Mouse (Mus musculus) midbrain, embryonic 12.5 days (tissue): ENCODE measurements around the gene Ajap1. TPM values are rescaled to one million over a fixed set of nuclear protein-coding genes. Genes with fewer than 3 reads are reported as not detected.

ENCODE experiments used
- ATAC-seq: fragments of 200-750 bp; cut with Nextera tagmentation; 2 replicates; pipeline ENCODE4 v1.8.0; 2017; ENCODE audit warnings: low read depth, moderate TSS enrichment, moderate library complexity; ENCODE audit not compliant: low FRiP score
- H3K27ac ChIP-seq: fragments of 300-500 bp; sonication (generic); replicated peaks from 2 replicates; pipeline ENCODE4 v1.5.1; 2016; ENCODE audit warnings: mild to moderate bottlenecking
- H3K27me3 ChIP-seq: fragments of 300-500 bp; sonication (generic); 2 replicates; pipeline ENCODE4 v1.6.1; 2016; ENCODE audit warnings: mild to moderate bottlenecking
- H3K36me3 ChIP-seq: fragments of 300-500 bp; sonication (generic); 2 replicates; pipeline ENCODE4 v1.6.1; 2016
- H3K4me1 ChIP-seq: fragments of 300-500 bp; sonication (generic); 2 replicates; pipeline ENCODE4 v1.6.1; 2016
- H3K4me2 ChIP-seq: fragments of 300-500 bp; sonication (generic); replicated peaks from 2 replicates; pipeline ENCODE4 v1.6.1; 2016; ENCODE audit warnings: mild to moderate bottlenecking, moderate library complexity
- H3K4me3 ChIP-seq: fragments of 300-500 bp; sonication (generic); 2 replicates; pipeline ENCODE4 v1.5.1; 2016; ENCODE audit warnings: mild to moderate bottlenecking
- H3K9ac ChIP-seq: fragments of 300-500 bp; sonication (generic); replicated peaks from 2 replicates; pipeline ENCODE4 v1.6.1; 2016; ENCODE audit warnings: mild to moderate bottlenecking, moderate library complexity
- H3K9me3 ChIP-seq: fragments of 300-500 bp; sonication (generic); 2 replicates; pipeline ENCODE4 v1.6.1; 2016; ENCODE audit warnings: mild to moderate bottlenecking
- WGBS: fragments of 180-500 bp; shearing (Covaris S2); methylation state at CpG from one replicate; pipeline ENCODE4 v1.1.7; 2016; 5-methylcytosine and 5-hydroxymethylcytosine counted together
- polyA plus RNA-seq: library from polyadenylated mRNA; unstranded; fragments of >200 nt; fragmentation: Nextera tagmentation; extraction: Ambion mirVana; gene quantifications from 2 replicates; pipeline ENCODE4 v1.2.1, GENCODE M21; 2016

Ajap1 gene
- polyA plus RNA-seq = 2.7 and 3.3 TPM in 2 replicates

- Histone ChIP-seq H3K9me3 (no peaks in the 10 kb centered on the region), H3K4me1 (peaks cover 70% of the 10 kb centered on the region), H3K4me2 (peak within 1 kb of the TSS; percentile 97), H3K27ac (peak within 1 kb of the TSS; percentile 61), H3K27me3 (peaks cover 90% of the 10 kb centered on the region), H3K4me3 (peak within 1 kb of the TSS; percentile 62), H3K9ac (peak within 1 kb of the TSS; percentile 74), H3K36me3 (no peaks in the 10 kb centered on the region)
- under 1% methylated on average over 80 of the region's 114 CpGs for WGBS
- ATAC-seq = peak; percentile 53
Observed at GRCm38 (mm10) chr4:153482459-153483338, at the start of gene Ajap1. TSS of gene Ajap1 (minus strand) at chr4:153482811.

DNA sequence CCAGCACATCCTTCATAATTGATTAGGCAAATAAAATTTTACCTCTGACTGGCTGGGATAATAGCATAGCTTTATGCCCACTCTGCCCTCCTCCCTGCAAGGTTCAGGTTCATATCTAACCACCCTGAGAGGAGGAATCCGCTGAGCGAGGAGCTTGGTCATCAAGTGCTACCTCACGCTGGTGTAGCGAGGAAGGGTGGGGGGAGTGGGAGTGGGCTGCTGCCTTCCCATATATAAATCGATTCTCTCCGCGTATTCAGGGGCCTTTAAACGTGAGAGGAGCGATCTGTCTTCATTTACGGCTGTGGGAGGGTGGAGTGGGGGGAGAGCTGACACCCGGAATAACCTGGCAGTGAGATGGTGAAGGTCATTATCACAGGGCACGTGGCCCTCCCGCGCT lies 47.9 kb upstream of the Ajap1 start:
- H3K9me3 ChIP-seq = no peaks in the 10 kb centered on the region
- ATAC-seq = no peak
- WGBS = 82% methylated on average over 14 of the region's 14 CpGs
- H3K36me3 ChIP-seq = no peaks in the 10 kb centered on the region
- H3K4me3 ChIP-seq = no peak overlapping the region
- peaks cover 13% of the 10 kb centered on the region; the same call in 1 of the 2 replicates for H3K27me3 ChIP-seq
- H3K27ac ChIP-seq = no peak overlapping the region
- no peak overlapping the region for H3K4me2 ChIP-seq
- H3K9ac ChIP-seq = no peak overlapping the region
- H3K4me1 ChIP-seq = no peaks in the 10 kb centered on the region

GRCm38 (mm10) chr4:153521601-153522000 lies 39.0 kb upstream of the Ajap1 start:
- no peak overlapping the region for H3K4me2 ChIP-seq
- H3K27ac ChIP-seq = no peak overlapping the region
- H3K27me3 ChIP-seq = peaks cover 6% of the 10 kb centered on the region
- no peak overlapping the region for H3K4me3 ChIP-seq
- no peaks in the 10 kb centered on the region for H3K4me1 ChIP-seq
- H3K9ac ChIP-seq = no peak overlapping the region
- no peak for ATAC-seq
- H3K9me3 ChIP-seq = no peaks in the 10 kb centered on the region
- WGBS = 7% methylated on average over 1 of the region's 1 CpGs
- no peaks in the 10 kb centered on the region for H3K36me3 ChIP-seq

DNA sequence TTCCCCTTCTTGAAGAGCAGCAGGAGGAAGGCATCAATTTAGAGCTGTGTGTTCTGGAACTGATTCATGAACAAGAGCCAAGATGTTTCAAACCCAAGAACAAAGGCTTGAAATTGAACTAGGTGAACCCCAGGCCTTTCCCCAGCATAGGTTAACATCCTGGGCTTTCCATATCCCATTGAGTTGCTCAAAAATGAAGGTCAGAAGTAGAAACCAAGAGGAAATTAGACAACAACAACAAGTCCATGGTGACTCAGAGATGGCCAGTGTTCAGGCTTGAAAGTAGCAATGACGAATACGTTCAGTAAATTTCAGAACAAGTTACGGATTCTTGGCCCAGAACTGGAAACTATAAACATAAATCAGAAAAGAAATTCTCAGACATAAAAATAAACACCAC lies 37.3 kb upstream of the Ajap1 start:
- Histone ChIP-seq H3K4me1 (peaks cover 10% of the 10 kb centered on the region), H3K4me2 (no peak overlapping the region), H3K9me3 (no peaks in the 10 kb centered on the region), H3K27ac (no peak overlapping the region), H3K36me3 (no peaks in the 10 kb centered on the region), H3K4me3 (no peak overlapping the region), H3K27me3 (peaks cover 6% of the 10 kb centered on the region), H3K9ac (no peak overlapping the region)
- WGBS = 93% methylated on average over 3 of the region's 3 CpGs
- ATAC-seq = no peak

DNA sequence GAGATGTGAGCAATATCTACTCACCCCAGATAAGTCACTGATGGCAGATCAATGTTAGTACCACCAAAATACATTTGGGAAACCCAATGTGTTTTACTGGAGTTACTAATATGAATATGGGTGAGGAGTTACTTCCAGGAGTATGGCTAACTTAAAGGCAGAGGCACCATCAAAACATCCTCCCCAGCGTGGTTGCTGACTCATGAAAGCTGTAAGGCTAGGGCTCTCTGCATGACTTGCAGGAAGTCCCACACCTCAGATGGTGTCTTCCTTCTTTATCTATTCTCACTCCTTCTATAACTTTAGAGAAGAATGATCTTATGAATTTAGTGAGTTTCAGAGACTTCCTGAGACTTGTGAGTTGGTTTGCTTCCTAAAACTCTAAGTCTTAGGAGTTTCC lies 36.7 kb upstream of the Ajap1 start:
- Histone ChIP-seq H3K4me1 (peaks cover 10% of the 10 kb centered on the region), H3K4me2 (no peak overlapping the region), H3K9me3 (no peaks in the 10 kb centered on the region), H3K27me3 (peaks cover 6% of the 10 kb centered on the region; the same call in 1 of the 2 replicates), H3K36me3 (no peaks in the 10 kb centered on the region), H3K9ac (no peak overlapping the region), H3K27ac (no peak overlapping the region), H3K4me3 (no peak overlapping the region)
- WGBS = 78% methylated on average over 1 of the region's 1 CpGs
- ATAC-seq = no peak

DNA sequence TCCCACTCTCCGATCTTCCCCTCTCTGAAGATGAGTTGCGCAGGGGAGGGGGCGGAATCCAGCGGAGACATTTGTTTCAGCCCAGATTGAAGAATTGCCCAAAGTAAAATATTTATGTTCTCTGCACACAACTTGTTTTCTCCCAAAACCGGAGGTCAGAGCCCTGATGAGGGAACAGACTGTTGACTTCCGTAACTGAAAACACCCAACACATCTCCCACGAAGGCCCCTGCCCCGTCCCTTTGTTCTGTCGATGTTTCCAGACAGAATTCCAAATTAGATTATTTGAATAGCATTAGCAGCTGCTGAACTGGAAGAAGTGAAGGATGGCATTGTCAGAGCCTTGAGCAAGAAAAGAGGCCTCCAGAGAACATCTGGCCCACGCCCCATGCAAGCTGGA lies 33.2 kb upstream of the Ajap1 start:
- ATAC-seq = no peak
- Histone ChIP-seq H3K9ac (no peak overlapping the region), H3K27me3 (no peaks in the 10 kb centered on the region), H3K4me1 (peaks cover 10% of the 10 kb centered on the region), H3K36me3 (no peaks in the 10 kb centered on the region), H3K4me2 (no peak overlapping the region), H3K27ac (no peak overlapping the region), H3K4me3 (no peak overlapping the region), H3K9me3 (no peaks in the 10 kb centered on the region)
- WGBS = 56% methylated on average over 10 of the region's 10 CpGs

GRCm38 (mm10) chr4:153514071-153514470 lies 31.5 kb upstream of the Ajap1 start:
- Histone ChIP-seq H3K4me2 (no peak overlapping the region), H3K27me3 (no peaks in the 10 kb centered on the region), H3K4me3 (no peak overlapping the region), H3K9ac (no peak overlapping the region), H3K36me3 (no peaks in the 10 kb centered on the region), H3K27ac (no peak overlapping the region), H3K4me1 (peaks cover 10% of the 10 kb centered on the region), H3K9me3 (no peaks in the 10 kb centered on the region)
- WGBS = 73% methylated on average over 6 of the region's 6 CpGs
- ATAC-seq = no peak

GRCm38 (mm10) chr4:153511530-153511929 lies 28.9 kb upstream of the Ajap1 start:
- WGBS = 100% methylated on average over 1 of the region's 1 CpGs

GRCm38 (mm10) chr4:153501936-153502335 lies 19.3 kb upstream of the Ajap1 start:
- no peak overlapping the region for H3K4me2 ChIP-seq
- ATAC-seq = no peak

More at GRCm38 (mm10) chr4:153511530-153511929, 28.9 kb upstream of the Ajap1 start:
- Histone ChIP-seq H3K4me1 (peaks cover 10% of the 10 kb centered on the region), H3K27ac (no peak overlapping the region), H3K9me3 (no peaks in the 10 kb centered on the region), H3K9ac (no peak overlapping the region), H3K27me3 (no peaks in the 10 kb centered on the region), H3K4me3 (no peak overlapping the region), H3K4me2 (no peak overlapping the region), H3K36me3 (no peaks in the 10 kb centered on the region)
- ATAC-seq = no peak

DNA sequence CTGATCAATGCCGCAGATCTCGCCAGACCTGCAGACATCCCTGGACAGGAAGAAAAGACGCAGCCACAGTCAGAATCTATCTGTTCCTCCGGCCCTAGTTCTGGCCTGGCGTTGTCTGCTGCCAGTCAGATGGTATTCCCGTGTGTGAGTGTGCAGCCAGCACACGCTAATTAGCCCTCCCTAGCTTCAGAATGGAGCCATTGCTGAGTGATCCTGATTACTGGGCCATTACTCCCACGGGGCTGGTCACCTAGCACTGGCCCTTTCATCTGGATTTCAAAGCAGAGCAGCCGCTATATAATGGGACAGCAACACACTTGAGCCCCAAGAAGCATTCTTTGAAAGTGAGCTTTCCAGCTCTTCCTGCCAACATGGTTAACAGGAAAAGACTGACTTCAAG lies 9.8 kb upstream of the Ajap1 start:
- H3K4me2 ChIP-seq = no peak overlapping the region
- peaks cover 2% of the 10 kb centered on the region; the same call in 1 of the 2 replicates for H3K27me3 ChIP-seq
- H3K36me3 ChIP-seq = no peaks in the 10 kb centered on the region
- H3K9me3 ChIP-seq = no peaks in the 10 kb centered on the region
- 62% methylated on average over 9 of the region's 9 CpGs for WGBS
- H3K4me1 ChIP-seq = 0 out of 2 replicates have a peak, but pooled peaks cover 5% of the 10 kb centered on the region
- no peak overlapping the region for H3K4me3 ChIP-seq
- no peak for ATAC-seq
- H3K27ac ChIP-seq = no peak overlapping the region
- H3K9ac ChIP-seq = no peak overlapping the region

More at GRCm38 (mm10) chr4:153501936-153502335, 19.3 kb upstream of the Ajap1 start:
- Histone ChIP-seq H3K9ac (no peak overlapping the region), H3K4me3 (no peak overlapping the region), H3K27ac (no peak overlapping the region), H3K4me1 (0 out of 2 replicates have a peak, but pooled peaks cover 3% of the 10 kb centered on the region), H3K36me3 (no peaks in the 10 kb centered on the region), H3K9me3 (no peaks in the 10 kb centered on the region), H3K27me3 (no peaks in the 10 kb centered on the region)
- WGBS = 88% methylated on average over 7 of the region's 7 CpGs

GRCm38 (mm10) chr4:153489116-153489515 lies 6.5 kb upstream of the Ajap1 start:
- H3K4me2 ChIP-seq = no peak overlapping the region
- 0 out of 2 replicates have a peak overlapping the region, but pooled peaks have one; percentile 1 for H3K27ac ChIP-seq
- peaks cover 21% of the 10 kb centered on the region for H3K4me1 ChIP-seq
- 82% methylated on average over 8 of the region's 8 CpGs for WGBS
- H3K9me3 ChIP-seq = no peaks in the 10 kb centered on the region
- H3K36me3 ChIP-seq = no peaks in the 10 kb centered on the region
- H3K9ac ChIP-seq = no peak overlapping the region
- H3K4me3 ChIP-seq = no peak overlapping the region
- no peak for ATAC-seq
- H3K27me3 ChIP-seq = peaks cover 31% of the 10 kb centered on the region

- H3K9me3 ChIP-seq = no peaks in the 10 kb centered on the region
Observed at GRCm38 (mm10) chr4:153485913-153486312, 3.3 kb upstream of the Ajap1 start.

More at GRCm38 (mm10) chr4:153485913-153486312, 3.3 kb upstream of the Ajap1 start:
- H3K36me3 ChIP-seq = no peaks in the 10 kb centered on the region
- no peak overlapping the region for H3K4me3 ChIP-seq
- no peak overlapping the region for H3K27ac ChIP-seq
- WGBS = 26% methylated on average over 4 of the region's 4 CpGs
- H3K27me3 ChIP-seq = peaks cover 60% of the 10 kb centered on the region
- peaks cover 43% of the 10 kb centered on the region for H3K4me1 ChIP-seq
- H3K9ac ChIP-seq = no peak overlapping the region
- ATAC-seq = no peak
- H3K4me2 ChIP-seq = no peak overlapping the region
